Mouse (Mus musculus) cerebellum, postnatal 14 days (tissue): Measurements from ENCODE around the gene Gpr84.
"Not testable (repeated sequence)": the region's sequence is repeated elsewhere in the genome, so short reads cannot be mapped to it uniquely, and the experiment has no call there.

ENCODE experiments used
- DNase-seq, 2 experiments: peaks; one replicate each; pipeline ENCODE4 v3.0.0; 2021; ENCODE audit warnings: mixed read lengths in 2 of 2

Gene Gpr84

DNA sequence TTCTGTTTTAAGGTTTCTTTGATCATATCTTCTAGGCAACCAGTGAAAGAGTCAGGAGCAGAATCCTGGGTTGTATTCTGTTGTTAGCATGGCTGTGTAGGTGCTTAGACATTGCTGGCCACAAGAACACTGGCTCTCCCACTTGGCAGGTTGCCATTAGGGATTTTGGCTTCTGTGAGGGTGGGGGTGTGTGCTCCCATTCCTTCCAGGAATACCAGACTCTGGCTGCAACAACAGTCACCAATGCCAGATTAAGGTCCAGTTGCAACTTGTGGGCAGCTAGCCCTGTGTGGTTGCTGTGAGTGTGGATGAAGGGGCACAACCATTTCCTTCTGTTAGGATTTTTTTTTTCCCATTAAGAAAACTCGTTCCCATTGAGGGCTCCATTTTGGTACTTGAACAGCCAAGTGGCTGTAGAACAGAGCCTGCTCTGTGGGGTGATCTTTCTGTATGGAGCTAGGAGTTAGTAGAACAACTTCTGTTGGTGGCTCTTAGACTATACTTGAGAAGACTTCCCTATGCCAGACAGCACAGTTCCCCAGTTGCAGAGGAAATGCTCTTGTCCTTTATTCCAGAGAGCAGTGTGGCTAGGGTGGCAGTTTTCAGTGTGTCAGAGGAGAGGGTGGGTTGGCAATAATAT is 24.5 kb downstream of the Gpr84 start:
- peak; percentile 80 to 83 for DNase-seq

DNA sequence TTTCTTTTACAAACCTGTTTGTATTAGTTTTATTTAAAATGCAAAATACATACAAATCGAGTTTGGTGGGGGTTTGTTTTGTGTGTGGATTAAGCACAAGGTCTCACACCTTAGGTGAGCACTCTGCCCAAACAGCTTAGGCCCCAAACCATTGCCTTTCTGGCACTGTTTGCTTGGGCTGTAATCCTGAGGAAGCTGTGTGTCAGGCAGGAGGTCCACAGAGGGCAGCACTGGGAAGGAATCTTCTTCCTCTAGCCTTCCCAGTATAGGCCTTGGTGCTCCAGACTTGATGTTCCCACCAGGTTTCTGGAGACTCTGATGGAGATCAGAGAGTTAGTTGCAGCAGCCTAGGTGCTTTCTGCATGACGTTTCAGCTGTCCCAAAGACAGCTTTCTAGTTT is 25.8 kb downstream of the Gpr84 start:
- no peak for DNase-seq

- DNase-seq = peak; percentile 53 to 72
Observed at GRCm38 (mm10) chr15:103284066-103284465, 26.3 kb downstream of the Gpr84 start.

- no peak for DNase-seq
Observed at GRCm38 (mm10) chr15:103281465-103282205, 28.8 kb downstream of the Gpr84 start.

- DNase-seq = peak in 1 of 2 experiments; percentile 20
Observed at GRCm38 (mm10) chr15:103280817-103281464, 29.5 kb downstream of the Gpr84 start.

GRCm38 (mm10) chr15:103279750-103280149 is 30.7 kb downstream of the Gpr84 start:
- DNase-seq = peak in 1 of 2 experiments; percentile 51

- DNase-seq = no peak
Observed at GRCm38 (mm10) chr15:103277949-103278348, 32.5 kb downstream of the Gpr84 start.

DNA sequence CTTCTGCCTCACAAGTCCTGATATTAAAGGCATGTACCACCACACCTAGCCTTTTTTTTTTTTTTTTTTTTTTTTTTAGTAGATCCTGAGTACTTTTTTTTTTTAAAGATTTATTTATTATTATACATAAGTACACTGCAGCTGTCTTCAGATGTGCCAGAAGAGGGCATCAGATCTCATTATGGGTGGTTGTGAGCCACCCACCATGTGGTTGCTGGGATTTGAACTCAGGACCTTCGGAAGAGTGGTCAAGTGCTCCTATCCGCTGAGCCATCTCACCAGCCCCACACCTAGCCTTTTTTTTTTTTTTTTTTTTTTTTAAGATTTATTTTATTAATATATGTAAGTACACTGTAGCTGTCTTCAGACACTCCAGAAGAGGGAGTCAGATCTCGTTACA is 34.5 kb downstream of the Gpr84 start:
- DNase-seq = not testable (repeated sequence)

DNA sequence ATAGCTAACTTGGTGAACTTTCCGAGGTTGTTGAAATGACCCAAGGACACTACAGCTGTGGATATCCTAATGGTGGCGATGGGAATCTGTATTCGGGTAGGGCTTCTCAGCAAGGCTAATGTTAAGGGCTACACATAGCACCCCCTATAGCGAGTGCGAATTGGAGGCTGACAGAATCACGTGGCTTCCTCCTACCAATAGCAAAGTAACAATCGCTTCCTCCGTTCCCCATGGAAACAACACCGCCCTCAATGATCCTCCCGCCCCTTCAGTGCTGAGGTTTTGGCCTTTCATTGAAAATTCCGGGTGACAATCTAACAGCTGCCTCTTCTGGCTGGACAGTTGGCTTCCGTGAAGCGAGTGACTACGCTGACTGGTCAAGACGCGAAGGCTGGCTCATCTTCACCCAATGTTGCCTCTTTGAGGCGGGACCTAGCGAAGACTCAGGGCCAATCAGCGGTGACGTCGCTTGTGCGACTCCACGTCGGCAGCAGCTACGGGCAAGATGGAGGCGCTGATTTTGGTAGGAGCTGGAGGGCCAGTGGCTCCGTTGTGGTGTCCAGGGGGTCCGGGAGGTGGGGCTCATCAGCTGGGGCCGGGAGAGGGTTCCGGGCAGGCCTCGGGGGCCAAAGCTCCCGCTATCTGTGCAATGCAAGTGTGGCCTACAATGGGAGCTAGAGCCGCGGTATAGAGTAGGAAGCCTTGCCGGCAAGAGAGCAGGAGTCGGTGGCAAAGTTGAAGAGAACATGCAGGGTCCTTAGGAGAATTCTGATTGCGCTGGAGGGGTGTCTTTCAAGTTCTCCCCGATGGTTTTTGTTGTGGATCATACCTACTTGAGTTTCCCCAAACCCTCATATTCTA is 37.8 kb downstream of the Gpr84 start, which contains the start of gene Copz1:
Gene Copz1 (plus strand): TSS at position 296 of the 861 bp plus-strand sequence.
- peak; percentile 95 to 96 for DNase-seq

- no peak for DNase-seq
Observed at GRCm38 (mm10) chr15:103268903-103269302, 41.5 kb downstream of the Gpr84 start.

- no peak for DNase-seq
Observed at GRCm38 (mm10) chr15:103264794-103265193, 45.6 kb downstream of the Gpr84 start.

DNA sequence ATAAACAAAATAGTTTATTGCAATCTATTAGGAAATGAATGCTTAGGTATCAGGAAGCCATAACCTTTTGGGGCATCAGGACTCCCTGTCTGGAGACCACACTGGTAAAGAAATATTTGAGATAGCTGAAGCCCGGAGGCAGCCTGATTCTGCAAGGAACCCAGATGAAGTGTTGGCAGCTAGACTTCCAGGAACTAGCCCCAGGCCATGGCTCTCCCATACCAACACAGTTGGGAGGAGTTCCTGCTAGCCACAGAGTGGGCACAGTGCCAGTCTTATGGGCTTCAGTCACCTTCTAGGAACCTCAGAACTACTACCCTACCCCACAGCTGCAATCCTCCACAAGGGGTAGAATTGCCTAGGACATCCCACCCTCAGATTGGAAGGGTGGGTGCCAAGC is 50.4 kb downstream of the Gpr84 start:
- DNase-seq = no peak

- DNase-seq = no peak
Observed at GRCm38 (mm10) chr15:103259162-103259561, 51.2 kb downstream of the Gpr84 start.
